Mouse (Mus musculus): ENCODE results near the gene Clgn. TPM values are rescaled to one million over a fixed set of nuclear protein-coding genes. Genes with fewer than 3 reads are reported as not detected.
"Not testable (repeated sequence)": the region's sequence is repeated elsewhere in the genome, so short reads cannot be mapped to it uniquely, and the experiment has no call there.

Gene Clgn
- polyA plus RNA-seq, 1 experiment from 2014 or later: 0.03 TPM

DNA sequence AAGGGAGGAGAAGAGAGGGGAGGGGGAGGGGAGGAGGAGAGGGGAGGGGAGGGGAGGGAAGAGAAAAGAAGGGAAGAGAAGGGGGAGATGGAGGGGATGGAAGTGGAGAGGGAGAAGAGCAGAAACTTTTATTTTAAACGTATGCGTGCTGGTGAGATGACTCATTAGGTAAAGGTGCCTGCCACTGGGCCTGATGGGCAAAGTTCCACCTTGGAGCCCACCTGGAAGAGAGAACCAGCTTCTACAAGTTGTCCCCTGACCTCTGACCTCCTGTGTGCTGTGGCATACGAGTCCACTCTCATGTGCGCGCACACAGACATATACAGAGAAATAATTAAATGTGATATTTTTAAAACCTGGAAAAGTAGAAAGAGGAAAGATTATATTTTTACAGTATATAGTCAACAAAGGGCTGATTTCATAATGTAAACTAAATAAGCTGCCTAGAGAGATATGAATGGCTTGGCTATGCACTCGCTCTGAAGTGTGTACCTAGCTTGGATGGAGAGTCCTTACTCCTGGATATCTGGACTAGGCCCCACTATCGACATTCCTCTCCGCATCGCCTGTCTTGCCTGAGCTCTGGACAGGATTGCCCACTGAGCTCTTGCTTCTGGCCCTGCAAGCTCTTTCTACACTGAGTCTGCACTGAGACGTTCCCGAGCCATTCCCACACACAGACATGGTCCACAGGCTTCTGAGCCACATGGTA lies 29.3 kb downstream of the Clgn start:
- Histone ChIP-seq H3K4me1 (replicated peaks; ENCODE audit: insufficient read depth, low read length) (no peaks in the 10 kb centered on the region), H3K36me3 (ENCODE audit: insufficient read depth, low read length) (no peaks in the 10 kb centered on the region), H3K27ac (no peak overlapping the region), H3K4me2 (ENCODE audit: low read length) (no peak overlapping the region), H3K27me3 (ENCODE audit: insufficient read depth, low read length) (no peaks in the 10 kb centered on the region), H3K4me3 (replicated peaks; ENCODE audit: low read depth, low read length) (no peak overlapping the region), H3K9ac (ENCODE audit: low read depth, low read length) (no peak overlapping the region), H3K9me3 (replicated peaks; ENCODE audit: low read length) (no peaks in the 10 kb centered on the region)
- TF ChIP-seq CTCF (IDR thresholded peaks at IDR 0.05; ENCODE audit: low read depth): no peak
- ATAC-seq (replicated peaks; ENCODE audit: low FRiP score, low read depth) (no peak), DNase-seq (ENCODE audit: low spot score) (no peak)
- WGBS: 85% methylated on average over 11 of the region's 11 CpGs

DNA sequence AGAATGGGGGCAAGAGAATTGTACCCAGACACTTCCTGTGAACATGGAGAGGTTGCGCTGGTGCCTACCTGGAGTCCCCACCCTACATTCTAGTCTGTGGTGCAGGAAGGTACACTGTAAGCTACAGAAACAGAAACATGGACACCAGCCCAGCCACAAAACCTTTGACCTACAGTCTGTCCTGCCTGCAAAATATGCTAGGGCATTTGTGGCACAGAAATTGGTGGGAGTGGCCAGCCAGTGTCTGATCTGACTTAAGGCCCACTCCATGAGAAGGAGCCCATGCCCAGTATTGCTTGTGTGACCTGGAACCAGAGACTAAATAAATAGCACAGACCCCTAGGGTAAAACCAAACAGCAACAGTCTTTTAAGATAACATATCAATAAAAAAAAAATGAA lies 31.7 kb downstream of the Clgn start:
- Histone ChIP-seq H3K27ac (no peak overlapping the region), H3K36me3 (ENCODE audit: insufficient read depth, low read length) (no peaks in the 10 kb centered on the region), H3K4me1 (replicated peaks; ENCODE audit: insufficient read depth, low read length) (no peaks in the 10 kb centered on the region), H3K9ac (ENCODE audit: low read depth, low read length) (no peak overlapping the region), H3K9me3 (replicated peaks; ENCODE audit: low read length) (no peaks in the 10 kb centered on the region), H3K4me3 (replicated peaks; ENCODE audit: low read depth, low read length) (no peak overlapping the region), H3K4me2 (ENCODE audit: low read length) (no peak overlapping the region), H3K27me3 (ENCODE audit: insufficient read depth, low read length) (no peaks in the 10 kb centered on the region)
- no peak for TF ChIP-seq CTCF (IDR thresholded peaks at IDR 0.05; ENCODE audit: low read depth)
- ATAC-seq (replicated peaks; ENCODE audit: low FRiP score, low read depth): no peak
- 100% methylated on average over 1 of the region's 1 CpGs for WGBS
- DNase-seq (ENCODE audit: low spot score): no peak

DNA sequence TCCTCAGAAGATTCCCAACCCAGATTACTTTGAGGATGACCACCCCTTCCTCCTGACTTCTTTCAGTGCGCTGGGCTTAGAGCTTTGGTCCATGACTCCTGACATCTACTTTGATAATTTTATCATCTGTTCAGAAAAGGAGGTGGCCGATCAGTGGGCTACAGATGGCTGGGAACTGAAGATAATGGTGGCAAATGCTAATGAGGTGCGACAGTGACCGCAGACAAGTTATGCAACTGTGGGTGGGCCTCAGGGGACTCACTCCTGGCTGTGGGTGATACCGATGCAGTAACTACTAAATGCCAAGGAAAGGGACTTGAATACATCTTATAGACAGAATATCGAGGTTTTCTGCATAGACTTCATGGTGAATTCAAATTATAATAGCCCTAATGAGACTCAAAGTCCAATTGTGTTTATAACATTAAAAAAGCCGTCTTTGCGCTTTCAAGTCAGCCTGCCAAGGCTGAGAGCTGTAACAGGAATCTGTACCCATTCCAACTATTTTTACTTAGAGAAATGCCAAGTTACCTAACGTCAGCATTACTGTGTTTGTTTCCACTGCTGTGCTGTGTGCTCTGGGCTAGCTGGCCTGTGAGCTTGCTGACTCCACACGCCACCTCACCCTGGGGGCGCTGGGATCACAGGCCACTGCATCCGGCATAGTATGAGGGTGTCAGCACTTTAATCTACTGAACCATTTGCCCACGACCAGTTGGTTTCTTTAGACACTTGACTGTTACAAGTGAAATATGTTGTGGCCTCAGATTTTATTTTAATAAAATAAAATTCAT lies 33.6 kb downstream of the Clgn start:
- Histone ChIP-seq H3K4me1 (replicated peaks; ENCODE audit: insufficient read depth, low read length) (no peaks in the 10 kb centered on the region), H3K27me3 (ENCODE audit: insufficient read depth, low read length) (no peaks in the 10 kb centered on the region), H3K36me3 (ENCODE audit: insufficient read depth, low read length) (no peaks in the 10 kb centered on the region), H3K4me2 (ENCODE audit: low read length) (no peak overlapping the region), H3K9me3 (replicated peaks; ENCODE audit: low read length) (no peaks in the 10 kb centered on the region), H3K4me3 (replicated peaks; ENCODE audit: low read depth, low read length) (no peak overlapping the region), H3K27ac (no peak overlapping the region), H3K9ac (ENCODE audit: low read depth, low read length) (no peak overlapping the region)
- TF ChIP-seq CTCF (IDR thresholded peaks at IDR 0.05; ENCODE audit: low read depth): no peak
- 67% methylated on average over 13 of the region's 13 CpGs for WGBS
- ATAC-seq (replicated peaks; ENCODE audit: low FRiP score, low read depth): no peak
- DNase-seq (ENCODE audit: low spot score): no peak

DNA sequence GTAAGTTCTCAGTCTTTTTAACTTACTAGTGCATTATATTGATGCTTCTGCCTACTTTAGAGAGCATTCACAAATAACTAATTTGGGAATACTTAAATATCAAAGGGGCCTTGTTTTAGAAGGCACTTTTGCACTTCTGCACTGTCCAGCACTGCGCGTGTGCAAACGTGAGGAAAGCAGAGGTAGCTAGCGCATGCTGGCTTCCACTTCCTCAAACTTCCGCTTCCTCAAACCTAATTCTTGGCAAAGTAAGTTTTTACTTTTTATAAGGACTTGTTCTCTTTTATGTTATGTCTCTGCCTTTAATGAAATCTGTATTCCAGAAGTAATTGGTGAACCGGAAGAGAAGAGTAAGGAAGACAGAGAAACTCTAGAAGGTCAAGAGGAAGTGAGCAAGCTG lies 35.5 kb downstream of the Clgn start:
- no peaks in the 10 kb centered on the region for H3K27me3 ChIP-seq (ENCODE audit: insufficient read depth, low read length)
- no peaks in the 10 kb centered on the region for H3K36me3 ChIP-seq (ENCODE audit: insufficient read depth, low read length)
- H3K4me2 ChIP-seq (ENCODE audit: low read length): no peak overlapping the region
- DNase-seq (ENCODE audit: low spot score) (no peak), ATAC-seq (replicated peaks; ENCODE audit: low FRiP score, low read depth) (no peak)
- no peak overlapping the region for H3K27ac ChIP-seq
- WGBS: 86% methylated on average over 6 of the region's 6 CpGs
- no peak overlapping the region for H3K4me3 ChIP-seq (replicated peaks; ENCODE audit: low read depth, low read length)
- TF ChIP-seq CTCF (IDR thresholded peaks at IDR 0.05; ENCODE audit: low read depth): no peak
- H3K9ac ChIP-seq (ENCODE audit: low read depth, low read length): no peak overlapping the region
- H3K9me3 ChIP-seq (replicated peaks; ENCODE audit: low read length): no peaks in the 10 kb centered on the region
- H3K4me1 ChIP-seq (replicated peaks; ENCODE audit: insufficient read depth, low read length): no peaks in the 10 kb centered on the region

DNA sequence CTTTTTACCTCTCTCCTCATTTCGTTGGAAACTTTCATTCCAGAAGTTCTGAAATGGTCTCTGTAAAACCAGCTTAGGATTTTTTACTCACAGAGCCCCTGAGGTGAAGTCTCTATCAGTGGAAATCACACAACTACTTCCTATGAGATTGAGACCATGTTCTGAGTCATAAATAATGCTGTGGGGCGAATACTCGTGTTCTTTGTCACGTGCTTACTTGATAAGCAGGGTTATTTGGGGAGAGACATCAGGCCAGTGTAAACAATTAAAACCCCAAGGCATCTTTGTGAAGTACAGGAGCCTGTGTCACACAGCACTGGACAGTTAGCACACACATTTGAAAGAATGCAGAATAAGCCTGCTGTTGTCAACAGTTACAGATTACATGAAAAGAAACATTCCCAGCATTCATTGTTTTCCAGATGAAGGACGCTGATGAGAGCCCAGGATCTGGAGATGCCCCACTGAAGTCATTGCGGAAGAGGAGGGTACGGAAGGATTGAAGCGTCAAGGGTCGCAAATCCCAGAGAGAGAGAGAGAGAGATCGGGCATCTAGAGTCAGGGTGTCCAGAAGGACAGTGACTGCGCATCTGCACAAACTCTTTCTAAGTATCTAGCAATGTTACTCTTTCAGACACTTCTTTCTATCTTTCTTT lies 36.6 kb downstream of the Clgn start:
- ATAC-seq (replicated peaks; ENCODE audit: low FRiP score, low read depth) (no peak), DNase-seq (ENCODE audit: low spot score) (no peak)
- H3K9me3 ChIP-seq (replicated peaks; ENCODE audit: low read length): no peaks in the 10 kb centered on the region
- no peaks in the 10 kb centered on the region for H3K4me1 ChIP-seq (replicated peaks; ENCODE audit: insufficient read depth, low read length)
- 47% methylated on average over 11 of the region's 11 CpGs for WGBS
- no peak overlapping the region for H3K4me3 ChIP-seq (replicated peaks; ENCODE audit: low read depth, low read length)
- H3K4me2 ChIP-seq (ENCODE audit: low read length): no peak overlapping the region
- H3K27ac ChIP-seq: no peak overlapping the region
- H3K27me3 ChIP-seq (ENCODE audit: insufficient read depth, low read length): no peaks in the 10 kb centered on the region
- H3K9ac ChIP-seq (ENCODE audit: low read depth, low read length): no peak overlapping the region
- no peaks in the 10 kb centered on the region for H3K36me3 ChIP-seq (ENCODE audit: insufficient read depth, low read length)
- no peak for TF ChIP-seq CTCF (IDR thresholded peaks at IDR 0.05; ENCODE audit: low read depth)

- H3K4me2 ChIP-seq (ENCODE audit: low read length): no peak overlapping the region
- H3K9ac ChIP-seq (ENCODE audit: low read depth, low read length): no peak overlapping the region
- ATAC-seq (replicated peaks; ENCODE audit: low FRiP score, low read depth) (no peak), DNase-seq (ENCODE audit: low spot score) (no peak)
- H3K36me3 ChIP-seq (ENCODE audit: insufficient read depth, low read length): no peaks in the 10 kb centered on the region
- H3K27me3 ChIP-seq (ENCODE audit: insufficient read depth, low read length): no peaks in the 10 kb centered on the region
- H3K4me1 ChIP-seq (replicated peaks; ENCODE audit: insufficient read depth, low read length): no peaks in the 10 kb centered on the region
- 72% methylated on average over 7 of the region's 7 CpGs for WGBS
- no peak overlapping the region for H3K27ac ChIP-seq
- no peaks in the 10 kb centered on the region for H3K9me3 ChIP-seq (replicated peaks; ENCODE audit: low read length)
- no peak overlapping the region for H3K4me3 ChIP-seq (replicated peaks; ENCODE audit: low read depth, low read length)
- TF ChIP-seq CTCF (IDR thresholded peaks at IDR 0.05; ENCODE audit: low read depth): no peak
These were observed 37.3 kb downstream of the Clgn start for GRCm38 (mm10) chr8:83426949-83427348.

DNA sequence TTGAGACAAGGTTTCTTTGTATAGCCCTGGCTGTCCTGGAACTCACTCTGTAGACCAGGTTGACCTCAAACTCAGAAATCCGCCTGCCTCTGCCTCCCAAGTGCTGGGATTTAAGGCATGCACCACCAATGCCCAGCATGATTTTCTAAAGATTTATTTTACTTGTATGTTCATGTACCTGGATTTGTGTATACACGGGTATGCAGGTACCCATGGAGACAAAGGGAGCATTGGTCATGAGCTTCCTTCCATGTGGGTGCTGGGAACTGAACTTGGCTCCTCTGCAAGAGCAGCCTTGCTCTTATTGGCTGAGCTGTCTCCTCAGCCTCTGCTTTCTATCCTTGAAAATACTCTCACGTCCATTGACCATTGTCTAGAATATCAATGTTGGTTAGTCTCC lies 39.0 kb downstream of the Clgn start:
- not testable (repeated sequence) for H3K4me3 ChIP-seq (replicated peaks; ENCODE audit: low read depth, low read length); H3K9ac ChIP-seq (ENCODE audit: low read depth, low read length); DNase-seq (ENCODE audit: low spot score); H3K27me3 ChIP-seq (ENCODE audit: insufficient read depth, low read length); H3K27ac ChIP-seq; H3K9me3 ChIP-seq (replicated peaks; ENCODE audit: low read length); ATAC-seq (replicated peaks; ENCODE audit: low FRiP score, low read depth); H3K36me3 ChIP-seq (ENCODE audit: insufficient read depth, low read length); H3K4me1 ChIP-seq (replicated peaks; ENCODE audit: insufficient read depth, low read length); H3K4me2 ChIP-seq (ENCODE audit: low read length)
- WGBS: 90% methylated on average over 3 of the region's 3 CpGs
